Mouse (Mus musculus): ENCODE results near the gene 5830411N06Rik. TPM values are rescaled to one million over a fixed set of nuclear protein-coding genes. Genes with fewer than 3 reads are reported as not detected.

The 5830411N06Rik gene
- total and polyA plus RNA-seq, 2 experiments from 2014 or later, result not detected

DNA sequence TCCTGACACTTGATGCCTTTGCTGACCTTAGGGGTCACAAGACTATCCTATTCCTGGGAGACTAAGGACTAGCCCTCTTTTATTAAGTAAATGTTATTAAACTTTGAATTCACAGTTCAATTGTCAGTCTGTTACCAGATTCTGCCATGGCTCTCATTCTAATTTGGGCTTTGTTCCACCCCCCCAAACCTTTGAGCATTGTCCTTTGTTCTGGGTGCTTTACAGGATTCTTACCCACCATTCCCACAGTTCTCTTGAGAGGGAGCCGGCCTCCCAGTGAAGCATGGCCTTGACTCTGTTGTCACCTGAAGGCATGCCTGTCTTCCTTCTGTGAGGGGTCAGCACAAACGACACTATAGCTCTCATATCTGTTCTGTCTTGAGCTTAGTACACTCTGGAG, 16.1 kb upstream of the 5830411N06Rik start:
- H3K36me3 ChIP-seq (ENCODE audit: insufficient read depth, low read length), result no peaks in the 10 kb centered on the region
- no peak overlapping the region for H3K9ac ChIP-seq (replicated peaks; ENCODE audit: low read length, poor library complexity, severe bottlenecking)
- H3K9me3 ChIP-seq (ENCODE audit: low read length), result no peaks in the 10 kb centered on the region
- H3K27ac ChIP-seq (ENCODE audit: low read depth, low read length), result no peak overlapping the region
- TF ChIP-seq CTCF (IDR thresholded peaks at IDR 0.05), result no peak
- H3K4me3 ChIP-seq (ENCODE audit: low read depth, low read length), result no peak overlapping the region
- ATAC-seq (ENCODE audit: low FRiP score) (no peak), DNase-seq (ENCODE audit: low spot score) (no peak)
- H3K27me3 ChIP-seq (ENCODE audit: insufficient read depth, low read length), result no peaks in the 10 kb centered on the region
- no peaks in the 10 kb centered on the region for H3K4me1 ChIP-seq (ENCODE audit: insufficient read depth, low read length)
- WGBS, result 59% methylated on average over 2 of the region's 2 CpGs
- no peak overlapping the region for H3K4me2 ChIP-seq (ENCODE audit: low read depth, low read length, poor library complexity, severe bottlenecking)

DNA sequence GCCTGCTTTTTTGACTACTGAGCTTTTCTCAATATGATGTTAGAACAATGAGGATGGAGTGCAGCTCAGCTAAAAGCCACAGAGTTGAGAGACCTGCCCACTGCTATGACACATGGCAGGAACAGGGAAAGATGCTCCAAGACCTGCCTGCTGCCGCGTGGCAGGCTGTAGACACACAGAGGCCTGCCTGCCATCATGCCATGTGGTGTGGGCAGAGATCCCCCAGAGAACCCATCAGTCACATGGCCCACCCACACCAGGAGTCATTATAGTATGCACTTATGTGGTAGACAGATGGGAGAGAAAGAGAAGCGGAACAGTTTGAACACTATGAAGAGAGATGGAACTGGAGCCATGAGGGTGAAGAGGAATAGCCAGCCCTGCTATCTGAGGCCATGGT, 13.4 kb upstream of the 5830411N06Rik start:
- Histone ChIP-seq H3K9me3 (ENCODE audit: low read length) (no peaks in the 10 kb centered on the region), H3K27me3 (ENCODE audit: insufficient read depth, low read length) (no peaks in the 10 kb centered on the region), H3K4me1 (ENCODE audit: insufficient read depth, low read length) (no peaks in the 10 kb centered on the region), H3K4me3 (ENCODE audit: low read depth, low read length) (no peak overlapping the region), H3K36me3 (ENCODE audit: insufficient read depth, low read length) (no peaks in the 10 kb centered on the region), H3K4me2 (ENCODE audit: low read depth, low read length, poor library complexity, severe bottlenecking) (no peak overlapping the region), H3K9ac (replicated peaks; ENCODE audit: low read length, poor library complexity, severe bottlenecking) (no peak overlapping the region), H3K27ac (ENCODE audit: low read depth, low read length) (no peak overlapping the region)
- DNase-seq (ENCODE audit: low spot score) (no peak), ATAC-seq (ENCODE audit: low FRiP score) (no peak)
- TF ChIP-seq CTCF (IDR thresholded peaks at IDR 0.05), result no peak
- 97% methylated on average over 3 of the region's 3 CpGs for WGBS

DNA sequence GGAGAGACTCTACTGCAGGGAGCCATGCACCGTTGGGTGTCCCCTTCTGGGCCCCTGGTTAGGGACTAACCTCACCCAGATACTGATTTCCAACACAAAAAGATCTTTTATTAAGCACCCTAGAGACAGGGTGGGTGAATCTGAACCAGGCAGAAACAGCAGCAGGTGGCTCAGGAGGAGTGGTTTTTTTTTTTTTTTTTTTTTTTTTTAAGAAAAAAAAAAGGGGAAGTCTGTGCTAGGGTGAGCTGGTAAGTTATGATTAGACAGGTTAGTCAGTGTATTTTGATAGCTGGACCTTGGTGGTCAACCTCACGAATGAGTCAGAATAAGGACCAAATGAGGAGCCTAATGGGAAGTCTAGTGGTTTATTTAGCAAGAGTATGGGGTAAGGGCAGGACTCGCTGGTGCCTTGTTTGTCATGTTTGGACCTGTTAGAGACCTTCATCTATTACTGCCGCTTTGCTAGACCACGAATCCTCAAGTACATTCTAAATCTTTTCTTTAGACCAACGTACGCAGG, 6.8 kb downstream of the 5830411N06Rik start:
- H3K9ac ChIP-seq (replicated peaks; ENCODE audit: low read length, poor library complexity, severe bottlenecking), result no peak overlapping the region
- no peak for DNase-seq (ENCODE audit: low spot score)
- no peaks in the 10 kb centered on the region for H3K36me3 ChIP-seq (ENCODE audit: insufficient read depth, low read length)
- no peak for ATAC-seq (ENCODE audit: low FRiP score)
- H3K4me3 ChIP-seq (ENCODE audit: low read depth, low read length), result no peak overlapping the region
- H3K9me3 ChIP-seq (ENCODE audit: low read length), result no peaks in the 10 kb centered on the region
- no peaks in the 10 kb centered on the region for H3K4me1 ChIP-seq (ENCODE audit: insufficient read depth, low read length)
- TF ChIP-seq CTCF (IDR thresholded peaks at IDR 0.05), result no peak
- H3K27ac ChIP-seq (ENCODE audit: low read depth, low read length), result no peak overlapping the region
- no peaks in the 10 kb centered on the region for H3K27me3 ChIP-seq (ENCODE audit: insufficient read depth, low read length)
- WGBS, result 88% methylated on average over 7 of the region's 7 CpGs
- H3K4me2 ChIP-seq (ENCODE audit: low read depth, low read length, poor library complexity, severe bottlenecking), result no peak overlapping the region

DNA sequence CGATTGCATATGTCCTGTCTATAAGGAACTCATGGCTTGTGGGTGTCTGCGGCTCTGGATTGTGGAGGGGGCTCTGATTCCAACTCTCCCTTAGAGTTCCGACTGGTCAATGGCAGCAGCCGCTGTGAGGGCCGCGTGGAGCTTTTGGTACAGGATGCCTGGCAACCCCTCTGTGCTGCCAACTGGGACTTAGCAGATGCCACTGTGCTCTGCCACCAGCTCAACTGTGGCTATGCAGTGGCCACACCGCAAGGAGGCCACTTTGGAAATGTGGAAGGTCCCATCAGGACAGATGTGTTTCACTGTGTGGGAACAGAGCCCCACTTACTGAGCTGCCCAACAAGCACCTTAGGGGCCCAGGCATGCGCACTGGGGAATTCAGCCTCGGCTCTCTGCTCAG, 48.7 kb downstream of the 5830411N06Rik start:
- H3K4me3 ChIP-seq (ENCODE audit: low read depth, low read length), result no peak overlapping the region
- no peak overlapping the region for H3K4me2 ChIP-seq (ENCODE audit: low read depth, low read length, poor library complexity, severe bottlenecking)
- no peaks in the 10 kb centered on the region for H3K4me1 ChIP-seq (ENCODE audit: insufficient read depth, low read length)
- no peaks in the 10 kb centered on the region for H3K36me3 ChIP-seq (ENCODE audit: insufficient read depth, low read length)
- H3K9me3 ChIP-seq (ENCODE audit: low read length), result no peaks in the 10 kb centered on the region
- no peak overlapping the region for H3K9ac ChIP-seq (replicated peaks; ENCODE audit: low read length, poor library complexity, severe bottlenecking)
- ATAC-seq (ENCODE audit: low FRiP score), result no peak
- DNase-seq (ENCODE audit: low spot score), result no peak
- H3K27ac ChIP-seq (ENCODE audit: low read depth, low read length), result no peak overlapping the region
- WGBS, result 94% methylated on average over 9 of the region's 9 CpGs
- TF ChIP-seq CTCF (IDR thresholded peaks at IDR 0.05), result no peak
- no peaks in the 10 kb centered on the region for H3K27me3 ChIP-seq (ENCODE audit: insufficient read depth, low read length)

DNA sequence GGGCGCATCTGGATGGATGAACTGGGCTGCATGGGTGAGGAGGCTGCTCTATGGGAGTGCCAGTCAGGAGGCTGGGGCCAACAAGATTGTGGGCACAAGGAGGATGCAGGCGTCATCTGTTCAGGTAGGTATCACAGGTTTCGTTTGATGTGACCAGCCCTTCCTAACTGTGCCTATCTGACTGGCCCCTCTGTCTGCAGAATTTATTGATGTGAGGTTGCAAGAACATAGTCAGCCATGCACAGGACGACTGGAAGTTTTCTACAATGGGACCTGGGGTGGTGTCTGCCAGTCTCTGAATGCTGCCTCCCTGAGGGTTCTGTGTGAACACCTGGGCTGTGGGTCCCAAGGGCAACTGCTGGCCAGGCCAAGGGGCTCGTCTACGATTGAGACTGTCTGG, 49.8 kb downstream of the 5830411N06Rik start:
- 79% methylated on average over 6 of the region's 6 CpGs for WGBS
- Histone ChIP-seq H3K4me1 (ENCODE audit: insufficient read depth, low read length) (no peaks in the 10 kb centered on the region), H3K36me3 (ENCODE audit: insufficient read depth, low read length) (no peaks in the 10 kb centered on the region), H3K27me3 (ENCODE audit: insufficient read depth, low read length) (no peaks in the 10 kb centered on the region), H3K9me3 (ENCODE audit: low read length) (no peaks in the 10 kb centered on the region), H3K4me3 (ENCODE audit: low read depth, low read length) (no peak overlapping the region), H3K27ac (ENCODE audit: low read depth, low read length) (no peak overlapping the region), H3K4me2 (ENCODE audit: low read depth, low read length, poor library complexity, severe bottlenecking) (no peak overlapping the region), H3K9ac (replicated peaks; ENCODE audit: low read length, poor library complexity, severe bottlenecking) (no peak overlapping the region)
- TF ChIP-seq CTCF (IDR thresholded peaks at IDR 0.05), result no peak
- ATAC-seq (ENCODE audit: low FRiP score), result no peak
- no peak for DNase-seq (ENCODE audit: low spot score)

DNA sequence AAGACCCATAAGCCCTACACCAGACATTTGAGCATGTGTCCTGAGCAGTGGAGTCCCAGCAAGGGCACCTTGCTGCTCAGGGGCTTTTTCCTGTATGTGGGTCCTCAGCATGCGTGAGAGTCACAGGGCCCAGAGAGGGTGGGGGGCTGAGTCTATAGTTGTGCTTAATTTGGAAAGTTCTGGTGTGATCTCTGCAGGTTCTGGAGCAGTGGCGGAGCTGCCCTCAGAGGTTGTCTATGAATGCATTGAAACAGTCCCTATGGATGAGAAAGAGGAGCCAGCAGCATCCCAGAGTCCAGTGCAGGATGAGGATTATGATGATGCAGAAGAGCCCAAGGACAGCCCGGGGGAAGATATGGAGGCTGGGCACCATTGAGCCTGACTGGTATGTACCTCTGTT, 52.3 kb downstream of the 5830411N06Rik start:
- Histone ChIP-seq H3K4me1 (ENCODE audit: insufficient read depth, low read length) (no peaks in the 10 kb centered on the region), H3K4me2 (ENCODE audit: low read depth, low read length, poor library complexity, severe bottlenecking) (no peak overlapping the region), H3K9me3 (ENCODE audit: low read length) (no peaks in the 10 kb centered on the region), H3K36me3 (ENCODE audit: insufficient read depth, low read length) (no peaks in the 10 kb centered on the region), H3K27me3 (ENCODE audit: insufficient read depth, low read length) (no peaks in the 10 kb centered on the region), H3K9ac (replicated peaks; ENCODE audit: low read length, poor library complexity, severe bottlenecking) (no peak overlapping the region), H3K27ac (ENCODE audit: low read depth, low read length) (no peak overlapping the region), H3K4me3 (ENCODE audit: low read depth, low read length) (no peak overlapping the region)
- WGBS, result 92% methylated on average over 3 of the region's 3 CpGs
- no peak for ATAC-seq (ENCODE audit: low FRiP score)
- no peak for TF ChIP-seq CTCF (IDR thresholded peaks at IDR 0.05)
- no peak for DNase-seq (ENCODE audit: low spot score)
